Mouse (Mus musculus) myocyte (in vitro differentiated cells): ENCODE measurements around the gene Atp6v1c2. TPM values are rescaled to one million over a fixed set of nuclear protein-coding genes. Genes with fewer than 3 reads are reported as not detected.

ENCODE experiments used
- H3K27me3 ChIP-seq: one replicate; pipeline ENCODE4 v1.6.1; 2011; ENCODE audit not compliant: control insufficient read depth, insufficient read depth, insufficient read length
- H3K36me3 ChIP-seq: one replicate; pipeline ENCODE4 v1.6.1; 2011; ENCODE audit not compliant: control insufficient read depth, insufficient read depth
- H3K4me2 ChIP-seq: one replicate; pipeline ENCODE4 v1.6.1; 2011; ENCODE audit warnings: low read depth, control low read depth
- H3K4me3 ChIP-seq: one replicate; pipeline ENCODE4 v1.5.1; 2011; ENCODE audit warnings: mild to moderate bottlenecking, control low read depth, moderate library complexity
- H3K79me2 ChIP-seq: one replicate; pipeline ENCODE4 v1.6.1; 2011; ENCODE audit not compliant: control insufficient read depth, insufficient read depth
- H3ac ChIP-seq: one replicate; pipeline ENCODE4 v1.6.1; 2011; ENCODE audit not compliant: control insufficient read depth, insufficient read length
- CEBPB ChIP-seq: IDR thresholded peaks from 2 replicates; pipeline ENCODE4 v1.6.1; 2011; ENCODE audit warnings: mild to moderate bottlenecking, moderate library complexity; ENCODE audit not compliant: poor library complexity, insufficient read depth, severe bottlenecking
- E2F4 ChIP-seq: IDR thresholded peaks from one replicate; pipeline ENCODE4 v1.6.1; 2011; ENCODE audit warnings: mild to moderate bottlenecking, control low read depth, moderate library complexity; ENCODE audit not compliant: insufficient read depth
- MAX ChIP-seq: IDR thresholded peaks from one replicate; pipeline ENCODE4 v1.6.1; 2011; ENCODE audit warnings: low read depth, mild to moderate bottlenecking, control low read depth
- MYOD1 ChIP-seq, 3 experiments: IDR thresholded peaks; one replicate each; pipeline ENCODE4 v1.6.1; 2011; ENCODE audit warnings: control low read depth in 2 of 3, low read depth in 2 of 3, mild to moderate bottlenecking in 2 of 3, moderate library complexity in 1 of 3; ENCODE audit not compliant: insufficient read length in 2 of 3, control insufficient read depth in 1 of 3
- MYOG ChIP-seq, 3 experiments: IDR thresholded peaks; one replicate each; pipeline ENCODE4 v1.6.1; 2011; ENCODE audit warnings: control low read depth in 2 of 3, low read depth in 2 of 3, mild to moderate bottlenecking in 2 of 3; ENCODE audit not compliant: insufficient read length in 2 of 3, control insufficient read depth in 1 of 3, insufficient read depth in 1 of 3
- POLR2A ChIP-seq: IDR thresholded peaks from one replicate; pipeline ENCODE4 v1.6.1; 2011; ENCODE audit warnings: low read depth, mild to moderate bottlenecking, control low read depth, moderate library complexity; ENCODE audit not compliant: insufficient read length
- POLR2AphosphoS2 ChIP-seq: IDR thresholded peaks from one replicate; pipeline ENCODE4 v1.6.1; 2011; ENCODE audit warnings: low read depth, control low read depth; ENCODE audit not compliant: insufficient read length
- REST ChIP-seq: IDR thresholded peaks from one replicate; pipeline ENCODE4 v1.6.1; 2011; ENCODE audit warnings: mild to moderate bottlenecking, control low read depth, moderate library complexity; ENCODE audit not compliant: insufficient read depth, insufficient read length
- SRF ChIP-seq: IDR thresholded peaks from one replicate; pipeline ENCODE4 v1.6.1; 2011; ENCODE audit warnings: low read depth; ENCODE audit not compliant: control insufficient read depth, insufficient read length
- TCF12 ChIP-seq: IDR thresholded peaks from one replicate; pipeline ENCODE4 v1.6.1; 2011; ENCODE audit warnings: mild to moderate bottlenecking, control low read depth; ENCODE audit not compliant: poor library complexity, insufficient read depth, severe bottlenecking
- TCF3 ChIP-seq: IDR thresholded peaks from one replicate; pipeline ENCODE4 v1.6.1; 2011; ENCODE audit warnings: low read depth, control low read depth; ENCODE audit not compliant: insufficient read length
- USF1 ChIP-seq: IDR thresholded peaks from one replicate; pipeline ENCODE4 v1.6.1; 2011; ENCODE audit warnings: low read depth, mild to moderate bottlenecking, control low read depth, moderate library complexity
- polyA plus RNA-seq: library from polyadenylated mRNA; unstranded; fragments of >200 nt; fragmentation: generic; extraction: Trizol; gene quantifications from one replicate; pipeline ENCODE4 v1.2.1, GENCODE M21; 2012; ENCODE audit warnings: missing spikeins

Atp6v1c2 gene
- polyA plus RNA-seq, 1 experiment: 7.2 TPM

DNA sequence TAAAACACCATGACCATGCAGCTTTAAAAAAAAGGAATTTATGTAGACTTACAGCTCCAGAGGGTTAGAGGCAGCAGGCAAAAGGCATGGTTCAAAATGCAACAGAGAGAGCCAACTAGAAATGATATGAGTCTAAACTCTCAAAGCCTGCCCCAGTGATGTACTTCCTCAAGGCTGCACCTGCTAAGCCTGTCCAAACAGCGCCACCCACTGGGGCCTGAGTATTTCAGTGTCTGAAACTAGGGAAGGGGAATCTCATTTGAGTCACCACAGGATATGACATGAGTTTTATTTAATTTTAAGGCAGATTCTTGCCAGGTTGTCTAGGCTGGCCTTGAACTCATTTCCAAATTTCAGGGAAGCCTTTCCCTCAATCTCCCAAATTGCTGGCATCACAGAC, 57.9 kb downstream of the Atp6v1c2 start:
- no peak overlapping the region for H3K4me2 ChIP-seq
- peaks cover 52% of the 10 kb centered on the region for H3K79me2 ChIP-seq
- H3K27me3 ChIP-seq: no peaks in the 10 kb centered on the region
- TF ChIP-seq USF1: no peak
- no peak for TF ChIP-seq MAX
- TF ChIP-seq MYOD1 (IDR thresholded peaks at IDR 0.05; ENCODE audit: control insufficient read depth in 1 of 3, insufficient read length in 2 of 3, low read depth in 2 of 3): peak in 2 of 3 experiments; percentile 2 to 22
- no peak for TF ChIP-seq MYOG (IDR thresholded peaks at IDR 0.05; ENCODE audit: control insufficient read depth in 1 of 3, insufficient read depth in 1 of 3, insufficient read length in 2 of 3, low read depth in 2 of 3)
- peaks cover 31% of the 10 kb centered on the region for H3K36me3 ChIP-seq
- no peak overlapping the region for H3K4me3 ChIP-seq
- no peak overlapping the region for H3ac ChIP-seq

DNA sequence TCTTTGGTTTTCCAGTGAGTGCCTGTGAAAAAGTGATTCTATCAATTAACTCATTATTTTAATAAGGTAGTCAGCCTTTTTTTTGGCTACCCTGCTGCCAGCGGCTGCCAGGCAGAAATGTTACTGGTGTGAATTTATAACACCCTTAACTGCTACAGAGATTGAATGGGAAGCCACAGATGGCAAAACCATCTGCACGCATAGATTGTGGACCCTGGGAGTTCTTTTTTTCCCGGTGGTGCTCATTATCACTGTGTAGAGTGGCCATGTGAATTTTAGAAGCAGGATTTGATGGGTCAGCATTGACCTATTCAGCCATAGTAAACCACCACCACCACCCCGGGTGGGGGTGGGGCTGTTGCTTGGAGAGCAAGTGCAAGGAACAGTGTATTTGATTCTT, 61.8 kb downstream of the Atp6v1c2 start:
- peak overlapping the region; percentile 69 for H3K4me3 ChIP-seq

DNA sequence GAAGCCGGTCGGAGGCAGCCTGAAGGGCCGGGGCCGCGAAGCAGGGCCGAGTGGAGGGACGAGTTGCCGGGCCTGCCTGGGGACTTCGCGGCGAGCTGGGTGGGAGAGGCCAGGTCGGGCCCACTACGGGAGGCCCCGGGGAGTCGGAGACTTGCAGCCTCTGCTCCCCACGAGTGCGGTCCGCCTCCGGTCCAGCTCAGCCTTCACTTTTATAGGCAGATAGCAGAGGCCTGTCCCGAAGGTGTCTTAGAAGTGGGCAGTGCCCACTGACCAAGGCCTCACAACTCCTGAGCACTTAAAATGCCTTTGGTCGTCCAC, 62.5 kb downstream of the Atp6v1c2 start:
- Histone ChIP-seq H3K4me2 (peak overlapping the region; percentile 92), H3K36me3 (peaks cover 11% of the 10 kb centered on the region), H3ac (peak overlapping the region; percentile 4), H3K27me3 (no peaks in the 10 kb centered on the region), H3K79me2 (peaks cover 32% of the 10 kb centered on the region), H3K4me3 (peak overlapping the region; percentile 69)
- no peak for TF ChIP-seq TCF3
- TF ChIP-seq POLR2A: no peak
- no peak for TF ChIP-seq CEBPB
- no peak for TF ChIP-seq TCF12
- TF ChIP-seq SRF: no peak
- TF ChIP-seq MYOD1 (IDR thresholded peaks at IDR 0.05; ENCODE audit: control insufficient read depth in 1 of 3, insufficient read length in 2 of 3, low read depth in 2 of 3): no peak
- no peak for TF ChIP-seq POLR2AphosphoS2
- no peak for TF ChIP-seq E2F4
- no peak for TF ChIP-seq USF1
- no peak for TF ChIP-seq MAX
- TF ChIP-seq REST: no peak
- TF ChIP-seq MYOG (IDR thresholded peaks at IDR 0.05; ENCODE audit: control insufficient read depth in 1 of 3, insufficient read depth in 1 of 3, insufficient read length in 2 of 3, low read depth in 2 of 3): no peak

More for the DNA sequence above, 61.8 kb downstream of the Atp6v1c2 start:
- H3K79me2 ChIP-seq: peaks cover 39% of the 10 kb centered on the region
- peak overlapping the region; percentile 92 for H3K4me2 ChIP-seq
- TF ChIP-seq TCF12 (no peak), MAX (no peak), POLR2AphosphoS2 (no peak), MYOD1 (IDR thresholded peaks at IDR 0.05; ENCODE audit: control insufficient read depth in 1 of 3, insufficient read length in 2 of 3, low read depth in 2 of 3) (no peak), SRF (no peak), E2F4 (no peak), USF1 (no peak)
- H3ac ChIP-seq: no peak overlapping the region
- H3K36me3 ChIP-seq: peaks cover 13% of the 10 kb centered on the region
- H3K27me3 ChIP-seq: no peaks in the 10 kb centered on the region

DNA sequence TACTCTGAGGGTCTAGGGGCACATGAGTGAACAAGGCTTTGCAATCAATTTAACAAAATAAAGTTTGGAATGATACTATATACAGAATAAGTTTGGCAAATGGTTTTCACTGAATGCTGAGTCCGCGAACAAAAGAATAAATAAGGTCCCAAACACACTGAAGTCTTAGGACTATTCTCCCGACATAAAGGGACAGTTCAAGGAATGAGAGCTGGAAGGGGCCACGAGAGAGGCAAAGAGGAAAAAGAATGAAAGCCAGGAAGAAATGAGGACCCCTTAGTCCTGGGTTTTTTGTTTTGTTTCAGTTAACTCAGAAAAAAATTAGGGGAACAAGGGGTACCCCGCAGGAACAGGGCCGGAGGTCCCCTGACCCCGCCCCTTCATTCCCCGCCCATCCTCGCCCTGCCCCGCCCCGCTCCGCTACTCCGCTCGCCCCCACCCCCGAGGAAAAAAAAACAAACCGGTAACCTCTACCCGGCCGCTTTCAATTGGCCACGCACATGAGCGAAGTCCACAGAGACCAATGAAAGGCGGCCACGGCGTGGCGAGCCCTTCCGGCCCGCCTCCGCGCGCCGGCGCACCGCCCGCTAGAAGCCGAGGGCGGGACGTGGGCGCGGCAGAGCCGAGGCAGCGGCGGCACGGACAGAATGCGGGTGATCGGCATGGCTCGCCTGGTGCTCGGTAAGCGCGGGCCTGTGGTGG, 63.0 kb downstream of the Atp6v1c2 start, which contains the start of gene Pdia6:
Gene Pdia6 (plus strand): TSS at position 575 of the 702 bp plus-strand sequence.
- Histone ChIP-seq H3K79me2 (peaks cover 30% of the 10 kb centered on the region), H3K4me2 (peak within 1 kb of the TSS; percentile 92), H3K27me3 (no peaks in the 10 kb centered on the region), H3K4me3 (peak within 1 kb of the TSS; percentile 69), H3ac (peak within 1 kb of the TSS; percentile 4), H3K36me3 (peaks cover 6% of the 10 kb centered on the region)
- TF ChIP-seq E2F4 (no peak), REST (peak; percentile 38), TCF12 (no peak), MYOG (IDR thresholded peaks at IDR 0.05; ENCODE audit: control insufficient read depth in 1 of 3, insufficient read depth in 1 of 3, insufficient read length in 2 of 3, low read depth in 2 of 3) (peak in 1 of 3 experiments; percentile 33), USF1 (no peak), POLR2A (peak; percentile 98), MYOD1 (IDR thresholded peaks at IDR 0.05; ENCODE audit: control insufficient read depth in 1 of 3, insufficient read length in 2 of 3, low read depth in 2 of 3) (peak in 1 of 3 experiments; percentile 26), POLR2AphosphoS2 (peak; percentile 97)

DNA sequence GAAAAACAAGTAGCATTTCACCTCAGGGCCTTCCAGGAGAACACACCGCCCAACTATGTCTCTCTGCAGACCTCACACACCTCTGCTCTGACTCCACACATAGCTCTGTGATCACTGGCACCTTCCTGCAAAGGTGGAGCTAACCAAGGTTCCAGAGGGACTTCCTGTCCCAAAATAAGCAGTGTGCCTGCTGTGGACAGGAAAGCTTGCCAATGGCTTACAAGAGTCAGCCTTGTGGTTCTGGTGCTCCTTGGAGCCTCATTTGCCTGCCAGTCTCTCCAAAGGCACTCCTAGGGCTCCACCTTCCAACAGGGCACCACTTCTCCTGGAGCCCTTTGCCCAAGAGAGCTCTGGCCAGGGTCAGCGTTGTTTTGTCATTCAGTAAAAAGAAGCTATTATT, 64.3 kb downstream of the Atp6v1c2 start:
- Histone ChIP-seq H3ac (no peak overlapping the region), H3K4me3 (no peak overlapping the region), H3K36me3 (no peaks in the 10 kb centered on the region), H3K79me2 (peaks cover 25% of the 10 kb centered on the region), H3K4me2 (no peak overlapping the region), H3K27me3 (no peaks in the 10 kb centered on the region)
- TF ChIP-seq TCF3: no peak
- TF ChIP-seq MAX: no peak
- no peak for TF ChIP-seq MYOD1 (IDR thresholded peaks at IDR 0.05; ENCODE audit: control insufficient read depth in 1 of 3, insufficient read length in 2 of 3, low read depth in 2 of 3)
- TF ChIP-seq SRF: no peak
- TF ChIP-seq MYOG (IDR thresholded peaks at IDR 0.05; ENCODE audit: control insufficient read depth in 1 of 3, insufficient read depth in 1 of 3, insufficient read length in 2 of 3, low read depth in 2 of 3): no peak
- no peak for TF ChIP-seq CEBPB
- TF ChIP-seq POLR2AphosphoS2: no peak
- no peak for TF ChIP-seq REST
- TF ChIP-seq E2F4: no peak
- no peak for TF ChIP-seq USF1
- TF ChIP-seq TCF12: no peak
- TF ChIP-seq POLR2A: no peak
